Mouse (Mus musculus) lung, embryonic 14.5 days (tissue): ENCODE results near the gene Tmem262. TPM values are rescaled to one million over a fixed set of nuclear protein-coding genes. Genes with fewer than 3 reads are reported as not detected.

Experiments
- ATAC-seq: fragments of 200-750 bp; cut with Nextera tagmentation; 2 replicates; pipeline ENCODE4 v1.8.0; 2017; ENCODE audit warnings: mild to moderate bottlenecking, moderate TSS enrichment, moderate library complexity; ENCODE audit not compliant: insufficient read depth
- DNase-seq: peaks from one replicate; pipeline ENCODE4 v3.0.0-alpha.2; 2015
- H3K27ac ChIP-seq: fragments of 300-500 bp; sonication (generic); 2 replicates; pipeline ENCODE4 v1.5.1; 2014; ENCODE audit warnings: low read depth, mild to moderate bottlenecking, moderate library complexity
- H3K27me3 ChIP-seq: fragments of 300-500 bp; sonication (generic); 2 replicates; pipeline ENCODE4 v1.6.1; 2014; ENCODE audit warnings: low read length, control low read depth; ENCODE audit not compliant: insufficient read depth
- H3K36me3 ChIP-seq: fragments of 300-500 bp; sonication (generic); 2 replicates; pipeline ENCODE4 v1.6.1; 2014; ENCODE audit warnings: control low read depth; ENCODE audit not compliant: insufficient read depth
- H3K4me1 ChIP-seq: fragments of 300-500 bp; sonication (generic); 2 replicates; pipeline ENCODE4 v1.6.1; 2014; ENCODE audit warnings: antibody characterized with exemption, control low read depth; ENCODE audit not compliant: insufficient read depth
- H3K4me2 ChIP-seq: fragments of 300-500 bp; sonication (generic); 2 replicates; pipeline ENCODE4 v1.6.1; 2014; ENCODE audit warnings: mild to moderate bottlenecking
- H3K4me3 ChIP-seq: fragments of 300-500 bp; sonication (generic); 2 replicates; pipeline ENCODE4 v1.5.1; 2014; ENCODE audit warnings: low read depth, low read length
- H3K9ac ChIP-seq: fragments of 300-500 bp; sonication (generic); 2 replicates; pipeline ENCODE4 v1.6.1; 2014
- H3K9me3 ChIP-seq: fragments of 300-500 bp; sonication (generic); 2 replicates; pipeline ENCODE4 v1.6.1; 2016; ENCODE audit warnings: low read depth, low read length, control low read depth
- CTCF ChIP-seq: IDR thresholded peaks from 2 replicates; pipeline ENCODE4 v1.5.1; 2016; ENCODE audit warnings: antibody characterized with exemption, low read depth
- WGBS: fragments of 180-500 bp; shearing (Covaris S2); extraction: QIAGEN DNeasy Blood & Tissue Kit; methylation state at CpG from one replicate; pipeline ENCODE4 v1.1.7; 2014; 5-methylcytosine and 5-hydroxymethylcytosine counted together
- polyA plus RNA-seq: library from polyadenylated mRNA; unstranded; fragments of >200 nt; fragmentation: Nextera tagmentation; extraction: Ambion mirVana; gene quantifications from 2 replicates; pipeline ENCODE4 v1.2.1, GENCODE M21; 2014

Gene Tmem262
- polyA plus RNA-seq, 1 experiment from 2014 or later = not detected

DNA sequence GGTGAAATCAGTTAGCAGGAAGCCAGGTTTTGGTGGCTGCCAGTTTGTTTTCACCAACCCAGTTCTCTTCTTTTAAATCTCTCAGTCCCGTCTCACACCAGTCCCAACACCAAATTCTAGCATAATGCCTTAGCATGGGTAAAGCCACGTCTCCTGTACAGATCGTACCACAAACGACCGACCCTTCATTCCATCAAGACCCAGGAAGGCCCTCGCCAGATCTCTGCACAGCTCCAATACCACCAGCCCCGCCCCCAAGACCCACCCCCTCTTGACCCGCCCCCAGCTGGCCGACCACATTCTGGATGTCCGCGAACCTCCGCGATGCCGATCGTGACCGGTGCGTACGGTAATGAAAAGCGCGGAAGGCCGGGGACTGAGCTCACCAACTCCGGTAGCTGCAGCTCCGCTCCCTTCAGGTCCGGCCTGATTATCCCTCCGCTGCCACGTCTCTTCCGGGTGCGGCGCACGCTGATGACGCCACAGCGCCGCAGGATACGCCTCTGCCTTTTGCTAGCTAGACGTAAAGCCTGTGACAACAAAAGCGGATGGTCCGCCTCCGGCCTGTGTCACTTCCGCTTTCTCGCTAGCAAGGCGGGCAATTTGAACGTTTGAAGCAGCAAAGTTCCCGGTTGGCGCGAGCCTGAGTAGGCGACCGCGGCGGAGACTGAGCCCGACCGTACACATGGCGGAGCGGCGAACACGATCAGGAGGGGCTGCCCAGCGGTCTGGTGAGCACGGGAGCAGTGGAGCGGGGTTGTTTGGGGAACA is 4.8 kb downstream of the Tmem262 start, which contains the start of the genes Zfpl1 and Cdca5:
Gene Zfpl1 (minus strand): TSS at position 479 of the 771 bp plus-strand sequence.
Gene Cdca5 (plus strand): TSS at position 506 of the 771 bp plus-strand sequence.
- Histone ChIP-seq H3K4me2 (peak within 1 kb of the TSS; percentile 91), H3K4me1 (peaks cover 3% of the 10 kb centered on the region), H3K36me3 (peaks cover 65% of the 10 kb centered on the region), H3K4me3 (peak within 1 kb of the TSS; percentile 84), H3K27me3 (no peaks in the 10 kb centered on the region), H3K9ac (peak within 1 kb of the TSS; percentile 70), H3K9me3 (no peaks in the 10 kb centered on the region), H3K27ac (peak within 1 kb of the TSS; percentile 84)
- peak; percentile 91 for ATAC-seq
- DNase-seq = peak; percentile 99
- no peak for TF ChIP-seq CTCF
- WGBS = under 1% methylated on average over 58 of the region's 58 CpGs

DNA sequence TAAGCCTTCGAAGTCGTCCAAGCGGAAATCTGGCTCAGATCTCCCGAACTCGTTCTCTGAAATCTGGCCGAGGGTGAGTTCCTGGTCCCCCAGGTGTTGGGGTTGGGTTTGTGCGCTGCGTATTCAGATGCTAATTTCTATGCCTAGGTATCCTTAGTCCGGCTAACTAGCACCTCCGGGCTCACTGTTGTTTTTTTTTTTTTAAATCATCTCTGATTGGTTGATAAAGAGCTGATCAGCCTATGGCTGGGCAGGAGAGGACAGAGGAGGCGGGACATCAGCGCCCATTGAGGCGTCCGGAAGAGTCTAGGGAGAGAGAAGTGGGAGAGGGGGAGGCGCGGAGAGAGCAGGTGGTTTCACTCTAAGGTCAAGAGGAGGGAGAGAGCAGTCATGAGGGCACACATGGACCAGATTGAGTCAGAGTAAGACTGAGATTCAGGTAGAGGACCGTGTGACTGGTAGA is 5.6 kb downstream of the Tmem262 start:
- Histone ChIP-seq H3K27ac (peak overlapping the region; percentile 84), H3K27me3 (no peaks in the 10 kb centered on the region), H3K4me1 (peaks cover 3% of the 10 kb centered on the region), H3K4me3 (peak overlapping the region; percentile 84), H3K36me3 (peaks cover 66% of the 10 kb centered on the region), H3K9me3 (no peaks in the 10 kb centered on the region), H3K9ac (peak overlapping the region; percentile 70), H3K4me2 (peak overlapping the region; percentile 91)
- DNase-seq (peak; percentile 88), ATAC-seq (peak; percentile 76)
- no peak for TF ChIP-seq CTCF
- WGBS = under 1% methylated on average over 17 of the region's 17 CpGs

DNA sequence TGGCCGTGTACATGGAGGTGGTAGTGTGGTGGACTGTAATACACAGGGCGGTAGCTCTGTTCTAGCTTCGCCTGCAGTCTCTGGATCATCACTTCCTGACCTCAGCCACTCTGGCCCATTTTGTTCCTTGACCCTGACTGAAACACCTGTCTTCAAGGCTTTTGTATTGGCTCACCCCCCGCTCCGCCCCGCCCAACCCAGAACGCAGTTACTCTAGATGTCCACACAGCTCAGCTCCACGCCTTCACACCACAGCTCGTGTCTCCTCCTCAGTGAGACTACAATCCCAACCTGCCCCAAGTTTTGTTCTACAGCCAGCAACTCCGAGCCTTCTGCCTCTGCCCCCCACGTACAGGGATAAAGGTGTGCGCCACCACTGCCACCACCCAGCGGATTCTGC is 9.0 kb downstream of the Tmem262 start:
- H3K27me3 ChIP-seq = no peaks in the 10 kb centered on the region
- WGBS = 94% methylated on average over 13 of the region's 13 CpGs
- H3K4me3 ChIP-seq = no peak overlapping the region
- no peak for ATAC-seq
- no peaks in the 10 kb centered on the region for H3K9me3 ChIP-seq
- no peak overlapping the region for H3K27ac ChIP-seq
- H3K4me1 ChIP-seq = peaks cover 3% of the 10 kb centered on the region
- no peak overlapping the region for H3K4me2 ChIP-seq
- no peak for DNase-seq
- H3K9ac ChIP-seq = no peak overlapping the region
- H3K36me3 ChIP-seq = peaks cover 73% of the 10 kb centered on the region
- no peak for TF ChIP-seq CTCF

DNA sequence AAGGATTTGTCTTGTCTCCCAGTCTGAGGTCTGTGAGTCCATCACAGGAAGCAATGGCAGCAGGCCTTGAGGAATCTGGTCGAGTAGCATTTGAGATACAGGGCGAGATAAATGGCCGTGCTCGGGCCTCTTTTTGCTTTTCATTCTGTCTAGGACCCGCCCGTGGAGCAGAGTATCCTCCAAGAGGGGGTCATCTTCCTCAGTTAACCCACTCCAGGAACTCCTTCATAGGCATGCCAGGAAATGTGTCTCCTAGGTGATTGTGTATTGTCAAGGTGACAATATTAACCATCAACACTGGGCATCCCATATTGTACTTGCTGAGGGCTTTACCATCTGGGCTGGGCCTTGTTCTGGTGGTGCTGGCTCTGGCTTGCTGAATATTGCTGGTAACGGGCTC is 14.3 kb downstream of the Tmem262 start, which contains the start of gene AC131692.1:
Gene AC131692.1 (plus strand): TSS at position 301 of the 400 bp plus-strand sequence.
- 85% methylated on average over 7 of the region's 7 CpGs for WGBS
- Histone ChIP-seq H3K36me3 (peaks cover 70% of the 10 kb centered on the region), H3K9me3 (no peaks in the 10 kb centered on the region), H3K4me2 (no peak within 1 kb of the TSS), H3K27ac (no peak within 1 kb of the TSS), H3K9ac (no peak within 1 kb of the TSS; the same call in 1 of the 2 replicates), H3K4me3 (no peak within 1 kb of the TSS), H3K27me3 (no peaks in the 10 kb centered on the region), H3K4me1 (no peaks in the 10 kb centered on the region)
- ATAC-seq (no peak), DNase-seq (no peak)
- TF ChIP-seq CTCF = no peak

DNA sequence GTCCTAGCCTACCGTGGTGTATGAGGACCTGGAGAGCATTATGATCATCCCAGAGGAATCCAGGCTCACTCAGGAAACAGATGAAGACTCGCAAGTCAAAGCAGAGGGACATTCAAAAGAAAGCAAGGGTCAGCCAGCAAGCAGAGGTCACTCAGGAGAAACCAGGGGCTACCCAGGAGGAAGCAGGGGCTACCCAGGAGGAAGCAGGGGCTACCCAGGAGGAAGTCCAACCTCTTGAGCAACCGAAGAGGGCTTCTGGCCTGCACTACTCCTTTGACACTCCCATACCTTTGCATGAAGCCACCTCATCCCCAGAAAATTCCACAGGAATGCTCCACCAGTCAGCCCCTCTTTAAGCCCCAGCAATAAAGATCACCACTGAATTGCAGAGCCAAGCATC is 18.0 kb downstream of the Tmem262 start:
- ATAC-seq (no peak), DNase-seq (no peak)
- Histone ChIP-seq H3K4me3 (no peak overlapping the region), H3K4me2 (no peak overlapping the region), H3K4me1 (no peaks in the 10 kb centered on the region), H3K27ac (no peak overlapping the region), H3K9ac (no peak overlapping the region), H3K27me3 (no peaks in the 10 kb centered on the region), H3K9me3 (no peaks in the 10 kb centered on the region), H3K36me3 (peaks cover 34% of the 10 kb centered on the region)
- TF ChIP-seq CTCF = no peak
- WGBS = 69% methylated on average over 3 of the region's 3 CpGs

DNA sequence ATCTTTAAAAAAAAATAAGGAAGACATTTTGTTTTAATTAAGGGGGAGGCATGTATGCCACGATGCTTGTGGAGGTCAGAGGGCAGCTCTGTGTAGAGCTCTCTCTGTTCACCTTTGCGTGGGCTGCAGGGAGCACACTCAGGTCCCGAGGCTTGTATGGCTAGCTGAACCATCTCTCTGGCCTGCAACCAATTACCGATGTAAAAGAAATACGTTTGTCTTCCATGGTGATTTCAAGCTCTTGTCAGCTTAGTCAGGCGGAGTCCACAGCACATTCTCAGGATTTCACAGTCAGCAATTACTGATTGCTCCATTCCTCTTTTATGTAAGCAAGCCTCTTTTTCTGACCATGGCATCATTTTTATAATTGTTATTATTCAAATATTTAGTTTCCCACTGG is 21.4 kb downstream of the Tmem262 start:
- no peak overlapping the region for H3K27ac ChIP-seq
- no peaks in the 10 kb centered on the region for H3K27me3 ChIP-seq
- H3K9me3 ChIP-seq = no peaks in the 10 kb centered on the region
- ATAC-seq = no peak
- H3K4me2 ChIP-seq = no peak overlapping the region
- no peak overlapping the region for H3K9ac ChIP-seq
- 51% methylated on average over 6 of the region's 6 CpGs for WGBS
- H3K36me3 ChIP-seq = 0 out of 2 replicates have a peak, but pooled peaks cover 10% of the 10 kb centered on the region
- H3K4me3 ChIP-seq = no peak overlapping the region
- no peaks in the 10 kb centered on the region for H3K4me1 ChIP-seq
- no peak for TF ChIP-seq CTCF
- no peak for DNase-seq

DNA sequence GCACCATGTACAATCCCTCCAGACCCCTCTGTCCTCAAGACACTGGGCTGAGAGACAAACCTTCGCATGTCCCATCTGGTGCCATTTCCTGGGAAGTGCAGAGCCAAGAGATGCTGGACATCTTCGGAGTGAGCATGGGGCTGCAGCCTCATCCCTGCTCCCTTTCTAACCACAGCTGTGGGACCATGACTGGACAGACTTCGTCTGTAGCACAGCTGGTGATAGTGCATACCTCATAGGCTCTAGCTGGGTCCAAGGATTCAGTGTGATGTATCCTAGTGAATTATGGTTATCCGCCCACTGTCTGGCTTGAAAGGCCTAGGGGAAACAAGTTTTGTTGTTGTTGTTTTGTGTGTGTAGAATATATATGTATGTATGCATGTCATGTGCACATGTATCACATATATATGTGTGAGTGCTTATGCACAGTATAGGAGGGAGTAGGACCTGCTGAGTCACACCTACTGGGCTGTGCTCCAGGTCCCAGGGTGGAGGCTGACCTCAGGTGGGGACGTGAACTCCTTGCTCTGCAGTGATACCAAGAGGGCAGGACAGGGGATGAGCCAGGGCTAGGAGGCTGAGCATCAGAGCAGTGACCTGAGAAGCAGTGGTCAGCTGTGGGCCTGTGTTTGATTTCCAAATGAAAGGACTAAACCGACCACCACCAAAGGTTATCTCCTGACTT is 22.5 kb downstream of the Tmem262 start:
- Histone ChIP-seq H3K4me2 (no peak overlapping the region), H3K4me1 (no peaks in the 10 kb centered on the region), H3K36me3 (0 out of 2 replicates have a peak, but pooled peaks cover 10% of the 10 kb centered on the region), H3K4me3 (no peak overlapping the region), H3K27ac (no peak overlapping the region), H3K27me3 (no peaks in the 10 kb centered on the region), H3K9ac (no peak overlapping the region), H3K9me3 (no peaks in the 10 kb centered on the region)
- WGBS = 74% methylated on average over 6 of the region's 6 CpGs
- TF ChIP-seq CTCF = no peak
- ATAC-seq (no peak), DNase-seq (no peak)
